In the genomic region with DNA sequence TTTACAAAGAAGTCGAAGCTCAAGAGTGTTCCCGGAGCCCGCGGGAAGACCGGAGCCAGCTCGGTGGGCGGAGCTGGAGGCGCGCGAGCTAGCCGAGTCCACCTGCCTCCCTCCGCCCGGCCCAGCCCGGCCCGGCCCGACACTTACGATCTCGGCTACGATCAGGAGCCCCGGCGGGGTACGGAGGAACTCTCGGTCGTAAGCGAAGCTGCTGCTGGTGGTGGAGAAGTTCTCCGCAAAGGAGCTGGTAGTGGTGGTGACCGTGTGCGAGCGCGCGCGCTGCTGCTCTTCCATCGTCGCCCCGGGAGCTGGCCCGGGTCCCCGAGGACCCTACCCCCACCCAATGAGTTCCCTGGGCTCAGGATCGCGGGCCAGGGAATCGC, we compare ENCODE assay signal across 8 mouse cellular contexts. TPM values are rescaled to one million over a fixed set of nuclear protein-coding genes. Genes with fewer than 3 reads are reported as not detected.
DNase-seq lines count a peak whose midpoint lies in the region; ATAC-seq lines count a peak whose summit lies in the region.

No protein-coding gene starts in this region.

- peak overlapping the region; percentile 98 for H3K4me2 ChIP-seq in neural tube, embryonic 11.5 days (ENCODE audit: low read depth)
- H3K4me2 ChIP-seq in liver, embryonic 16.5 days (ENCODE audit: low read depth, low read length): peak overlapping the region; percentile 54
- H3K4me2 ChIP-seq in neural tube, embryonic 13.5 days: peak overlapping the region; percentile 99

- H3K9me3 ChIP-seq in neural tube, embryonic 11.5 days (ENCODE audit: control insufficient read depth, low read length): no peaks in the 10 kb centered on the region
- no peaks in the 10 kb centered on the region for H3K9me3 ChIP-seq in liver, embryonic 16.5 days (replicated peaks; ENCODE audit: control insufficient read depth, low read length)
- no peaks in the 10 kb centered on the region for H3K9me3 ChIP-seq in neural tube, embryonic 13.5 days

- H3K4me3 ChIP-seq in neural tube, embryonic 11.5 days (ENCODE audit: low read depth, low read length): peak overlapping the region; percentile 62
- peak overlapping the region; percentile 59 for H3K4me3 ChIP-seq in liver, embryonic 16.5 days (ENCODE audit: low read depth, low read length)
- H3K4me3 ChIP-seq in neural tube, embryonic 13.5 days: peak overlapping the region; percentile 60

- WGBS in neural tube, embryonic 11.5 days: under 1% methylated on average over 40 of the region's 40 CpGs
- WGBS in liver, embryonic 16.5 days (ENCODE audit: insufficient replicate concordance): under 1% methylated on average over 40 of the region's 40 CpGs
- WGBS in neural tube, embryonic 13.5 days: under 1% methylated on average over 40 of the region's 40 CpGs

- H3K9ac ChIP-seq in neural tube, embryonic 11.5 days (ENCODE audit: low read length): peak overlapping the region; percentile 63
- H3K9ac ChIP-seq in liver, embryonic 16.5 days (ENCODE audit: low read depth, low read length): peak overlapping the region; percentile 54
- H3K9ac ChIP-seq in neural tube, embryonic 13.5 days: peak overlapping the region; percentile 75

- no peaks in the 10 kb centered on the region for H3K4me1 ChIP-seq in neural tube, embryonic 11.5 days (ENCODE audit: control insufficient read depth, insufficient read depth, low read length)
- no peaks in the 10 kb centered on the region for H3K4me1 ChIP-seq in liver, embryonic 16.5 days (ENCODE audit: control insufficient read depth, low read depth, low read length)
- peaks cover 14% of the 10 kb centered on the region for H3K4me1 ChIP-seq in neural tube, embryonic 13.5 days (replicated peaks)

- H3K27me3 ChIP-seq in neural tube, embryonic 11.5 days (ENCODE audit: control insufficient read depth, insufficient read depth, low read length): peaks cover 6% of the 10 kb centered on the region; the same call in 1 of the 2 replicates
- H3K27me3 ChIP-seq in liver, embryonic 16.5 days (ENCODE audit: control insufficient read depth, insufficient read depth, low read depth, low read length): peaks cover 14% of the 10 kb centered on the region; the same call in 1 of the 2 replicates
- peaks cover 44% of the 10 kb centered on the region for H3K27me3 ChIP-seq in neural tube, embryonic 13.5 days

- H3K36me3 ChIP-seq in neural tube, embryonic 11.5 days (ENCODE audit: control insufficient read depth, insufficient read depth, low read length): no peaks in the 10 kb centered on the region
- no peaks in the 10 kb centered on the region for H3K36me3 ChIP-seq in liver, embryonic 16.5 days (ENCODE audit: control insufficient read depth, insufficient read depth)
- no peaks in the 10 kb centered on the region for H3K36me3 ChIP-seq in neural tube, embryonic 13.5 days

- peak; percentile 48 for ATAC-seq in neural tube, embryonic 11.5 days (ENCODE audit: insufficient read depth, low FRiP score, low TSS enrichment)
- peak; percentile 33 for ATAC-seq in liver, embryonic 16.5 days (ENCODE audit: low read depth)
- peak; percentile 74 for ATAC-seq in neural tube, embryonic 13.5 days (ENCODE audit: low read depth)

- no peak overlapping the region for H3K27ac ChIP-seq in neural tube, embryonic 11.5 days (ENCODE audit: low read depth, low read length)
- H3K27ac ChIP-seq in liver, embryonic 16.5 days (ENCODE audit: low read length): peak overlapping the region; percentile 57
- H3K27ac ChIP-seq in neural tube, embryonic 13.5 days (replicated peaks): no peak overlapping the region

- DNase-seq in neural tube, embryonic 11.5 days (ENCODE audit: low spot score): peak; percentile 61
- DNase-seq in neural tube, embryonic 10.5 days (ENCODE audit: extremely low spot score, low spot score): no peak
- peak; percentile 12 for DNase-seq in c-Kit-positive CD71-negative TER-119-negative erythroid progenitor cells, embryonic 14.5 days (ENCODE audit: low read depth)
- DNase-seq in frontal cortex, postnatal 36 days (ENCODE audit: low spot score in 2 of 2): peak; percentile 2 to 5
- DNase-seq in kidney, adult 11 months: peak; percentile 57
- no peak for DNase-seq in layer of hippocampus, adult 9-11 months

RNA-seq across cellular contexts. Expression of a gene that starts 0.3 kb away (rescaled TPM):
- polyA plus RNA-seq in neural tube, embryonic 11.5 days (2014; fragmentation: Nextera tagmentation; extraction: Ambion mirVana): 15.2 and 20.4 TPM in 2 replicates
- polyA plus RNA-seq in liver, embryonic 16.5 days (2015; fragmentation: Nextera tagmentation; extraction: Ambion mirVana): 57.6 and 62.3 TPM in 2 replicates
- 15.5 and 17.3 TPM in 2 replicates for polyA plus RNA-seq in neural tube, embryonic 13.5 days (2015; fragmentation: Nextera tagmentation; extraction: Ambion mirVana)

Comparison
In these comparisons a context has a peak if more than half of its experiments do, and no peak if none do; other contexts are left out.
1. DNase-seq: peak in neural tube, embryonic 11.5 days (single experiment), c-Kit-positive CD71-negative TER-119-negative erythroid progenitor cells, embryonic 14.5 days (single experiment), frontal cortex, postnatal 36 days (2 of 2) and kidney, adult 11 months (single experiment); none in neural tube, embryonic 10.5 days (single experiment) and layer of hippocampus, adult 9-11 months (single experiment).
2. Peak in every context shown above with its lines, with median percentiles within 50 percentile points of each other: ATAC-seq, H3K4me2 ChIP-seq, H3K4me3 ChIP-seq and H3K9ac ChIP-seq.